Mouse (Mus musculus) C3H10T1/2 (cell line): ENCODE data around the gene Adi1. TPM values are rescaled to one million over a fixed set of nuclear protein-coding genes. Genes with fewer than 3 reads are reported as not detected.

Experiments
- polyA plus RNA-seq, 2 experiments: library from polyadenylated mRNA; unstranded; fragments of >200 nt; fragmentation: generic; extraction: Trizol; gene quantifications; one replicate each; pipeline ENCODE4 v1.2.1; 2012; ENCODE audit warnings: missing spikeins in 2 of 2

Adi1 gene
- polyA plus RNA-seq, result 10 to 100 TPM; 12.3 to 23.2 TPM

GRCm38 (mm10) chr12:28675121-28675924 is at the start of gene Adi1:
Gene Adi1, plus strand, starts transcription at chr12:28675231.

GRCm38 (mm10) chr12:28635535-28636476 is 39.2 kb upstream of the Adi1 start, which contains the start of gene Rps7:
Gene Rps7, minus strand, starts transcription at chr12:28635953.

DNA sequence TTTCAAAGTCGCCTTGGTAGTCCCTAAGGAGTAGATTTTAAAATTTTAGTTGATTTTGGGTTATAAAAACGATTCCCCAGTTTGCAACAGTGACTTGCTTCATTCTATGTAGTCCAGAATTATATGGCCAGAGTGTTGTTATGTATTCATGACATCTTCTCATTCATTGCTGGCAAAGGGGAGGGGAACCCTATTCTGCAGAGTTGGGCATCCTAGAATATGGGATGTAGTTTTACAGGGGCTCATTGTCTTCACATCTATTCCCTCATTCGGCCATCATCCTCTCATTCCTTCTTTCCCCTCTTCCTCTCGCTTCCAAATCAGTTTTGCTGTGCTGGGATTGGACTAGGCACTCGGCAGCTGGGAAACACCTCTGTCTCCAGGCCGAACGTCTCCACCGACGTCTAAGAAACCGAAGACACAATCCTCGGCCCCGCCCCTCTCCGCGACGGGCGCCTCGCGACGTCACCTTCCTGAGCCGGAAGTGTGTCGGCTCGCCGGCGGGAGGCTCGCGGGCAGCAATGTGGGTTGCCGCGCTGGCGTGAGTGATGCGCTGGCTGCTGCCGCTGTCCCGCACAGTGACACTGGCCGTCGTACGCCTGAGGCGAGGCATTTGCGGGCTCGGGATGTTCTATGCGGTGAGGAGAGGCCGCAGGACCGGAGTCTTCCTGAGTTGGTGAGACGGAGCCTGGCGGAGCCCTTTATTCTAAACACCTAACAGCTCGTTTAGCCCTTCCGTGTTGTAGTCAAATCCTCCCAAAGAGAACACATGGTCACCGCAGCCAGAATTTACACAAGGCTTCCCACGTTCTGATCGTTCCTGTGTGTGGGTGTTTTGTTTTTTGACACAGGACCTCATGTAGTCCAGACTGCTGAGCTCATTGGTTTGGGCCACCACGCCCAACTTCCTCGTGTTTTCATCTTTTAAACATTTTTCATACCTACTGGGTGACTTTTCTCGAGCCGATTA is 25.6 kb upstream of the Adi1 start, which contains the start of gene Rnaseh1:
Gene Rnaseh1, plus strand, starts transcription at position 462 of the 970 bp plus-strand sequence.

Other genes starting within 250 kb of the Adi1 start
- gene Dcdc2c, start 122.8 kb upstream of the Adi1 start, polyA plus RNA-seq, result under 1 TPM in 1 of 2 experiments, not detected in 1; 0.04 TPM
- not detected for gene Allc, start 92.7 kb upstream of the Adi1 start, polyA plus RNA-seq
- under 1 TPM in 1 of 2 experiments, not detected in 1; 0.08 TPM for gene Colec11, start 51.9 kb upstream of the Adi1 start, polyA plus RNA-seq
- 100 to 1,000 TPM; 535 to 899 TPM for gene Rps7, start 39.3 kb upstream of the Adi1 start, polyA plus RNA-seq
- 1 to 10 TPM; 2.4 to 9.4 TPM for gene Rnaseh1, start 25.6 kb upstream of the Adi1 start, polyA plus RNA-seq
- 10 to 100 TPM in 1 of 2 experiments, 1 to 10 TPM in 1; 6.9 to 28.3 TPM for gene Trappc12, start 75.2 kb downstream of the Adi1 start, polyA plus RNA-seq
- gene Eipr1, start 76.6 kb downstream of the Adi1 start, polyA plus RNA-seq, result 10 to 100 TPM; 19.0 to 23.2 TPM